Mouse (Mus musculus) erythroblast, embryonic 14.5 days (primary cell): ENCODE results near the gene Zfp763.

Experiments used
- GATA1 ChIP-seq: IDR thresholded peaks from 2 replicates; pipeline ENCODE4 v1.6.1; 2012; ENCODE audit warnings: low read length, inconsistent platforms, mixed read lengths
- TAL1 ChIP-seq: IDR thresholded peaks from 3 replicates; pipeline ENCODE4 v1.6.1; 2012; ENCODE audit warnings: low read length, inconsistent platforms, mixed read lengths

GRCm38 (mm10) chr17:33067958-33068357 is 34.8 kb upstream of the Zfp763 start, which contains the start of gene 4921501E09Rik:
- TF ChIP-seq TAL1: no peak
- TF ChIP-seq GATA1: no peak
